ENCODE assay signal across 8 mouse cellular contexts in genomic region chrX:75382195-75382771, GRCm38 (mm10). TPM values are rescaled to one million over a fixed set of nuclear protein-coding genes. Genes with fewer than 3 reads are reported as not detected.
DNase-seq lines count a peak whose midpoint lies in the region; ATAC-seq lines count a peak whose summit lies in the region.

Fundc2 (plus strand) TSS chrX:75382399.
F8 (minus strand) TSS chrX:75382615.

- H3K4me2 ChIP-seq in intestine, embryonic 16.5 days (ENCODE audit: low read depth, low read length) = peak within 1 kb of the TSS; percentile 43

- WGBS in intestine, embryonic 16.5 days = 6% methylated on average over 22 of the region's 25 CpGs

- peak; percentile 97 for ATAC-seq in intestine, embryonic 16.5 days

- H3K27me3 ChIP-seq in intestine, embryonic 16.5 days (replicated peaks; ENCODE audit: control insufficient read depth, insufficient read depth, low read length) = no peaks in the 10 kb centered on the region

- peak within 1 kb of the TSS; percentile 73 for H3K9ac ChIP-seq in intestine, embryonic 16.5 days (ENCODE audit: low read depth, low read length)

- peak within 1 kb of the TSS; percentile 79 for H3K27ac ChIP-seq in intestine, embryonic 16.5 days (ENCODE audit: low read length)

- no peaks in the 10 kb centered on the region for H3K36me3 ChIP-seq in intestine, embryonic 16.5 days (ENCODE audit: control insufficient read depth, insufficient read depth, low read length)

- DNase-seq in adrenal gland, postnatal 10 days = peak; percentile 85
- peak; percentile 81 for DNase-seq in embryo, embryonic 9.5 days (ENCODE audit: extremely low spot score)
- DNase-seq in gastrocnemius, postnatal 4 days (ENCODE audit: low spot score in 2 of 2) = peak; percentile 18 to 78
- DNase-seq in left cerebral cortex, postnatal 25 days (ENCODE audit: low spot score in 2 of 2) = peak; percentile 24 to 74
- DNase-seq in mesoderm, embryonic 11.5 days (ENCODE audit: low read depth, low spot score) = peak; percentile 80
- peak; percentile 35 to 52 for DNase-seq in right cerebral cortex, postnatal 36 days (ENCODE audit: low spot score in 2 of 2)
- peak; percentile 65 to 75 for DNase-seq in urinary bladder, postnatal 4 days (ENCODE audit: low spot score in 2 of 2)

- H3K4me1 ChIP-seq in intestine, embryonic 16.5 days (ENCODE audit: control insufficient read depth, insufficient read depth, low read length) = no peaks in the 10 kb centered on the region

- intact Hi-C loops in left cerebral cortex, postnatal 25 days (cut with DNase I) = no loop called here

- no peaks in the 10 kb centered on the region for H3K9me3 ChIP-seq in intestine, embryonic 16.5 days (ENCODE audit: control insufficient read depth, low read length)

- H3K4me3 ChIP-seq in intestine, embryonic 16.5 days (ENCODE audit: low read length) = peak within 1 kb of the TSS; percentile 55

RNA-seq across cellular contexts. Expression of gene Fundc2, which starts in this region (rescaled TPM):
- total RNA-seq in adrenal gland, postnatal 10 days (2021) = 100 to 1,000 TPM in 1 of 2 experiments, 10 to 100 TPM in 1; 94.7 to 104 TPM
- total RNA-seq in gastrocnemius, postnatal 4 days (2021) = 100 to 1,000 TPM; 103 to 117 TPM
- polyA plus RNA-seq in intestine, embryonic 16.5 days (2015; fragmentation: Nextera tagmentation; extraction: Ambion mirVana) = 54.7 and 55.7 TPM in 2 replicates
- total RNA-seq in left cerebral cortex, postnatal 25 days (2021) = 10 to 100 TPM; 50.6 to 53.6 TPM

RNA-seq across cellular contexts. Expression of gene F8, which starts in this region (rescaled TPM):
- 1 to 10 TPM; 6.6 to 6.9 TPM for total RNA-seq in adrenal gland, postnatal 10 days (2021)
- total RNA-seq in gastrocnemius, postnatal 4 days (2021) = 1 to 10 TPM; 1.1 to 1.2 TPM
- polyA plus RNA-seq in intestine, embryonic 16.5 days (2015; fragmentation: Nextera tagmentation; extraction: Ambion mirVana) = 1.1 TPM in 2 replicates
- total RNA-seq in left cerebral cortex, postnatal 25 days (2021) = 1 to 10 TPM; 1.5 to 2.7 TPM

Comparison
In these comparisons a context has a peak if more than half of its experiments do, and no peak if none do; other contexts are left out.
1. Peak in every context shown above with its lines: DNase-seq, ATAC-seq, H3K4me3 ChIP-seq and H3K27ac ChIP-seq.